Mouse (Mus musculus) neural tube, embryonic 15.5 days (tissue): ENCODE measurements around the gene Adam12. TPM values are rescaled to one million over a fixed set of nuclear protein-coding genes. Genes with fewer than 3 reads are reported as not detected.

Experiments used
- ATAC-seq: fragments of 200-750 bp; cut with Nextera tagmentation; 2 replicates; pipeline ENCODE4 v1.8.0; 2017; ENCODE audit warnings: mild to moderate bottlenecking, moderate TSS enrichment, moderate library complexity; ENCODE audit not compliant: low FRiP score
- H3K27ac ChIP-seq: fragments of 300-500 bp; sonication (generic); replicated peaks from 2 replicates; pipeline ENCODE4 v1.5.1; 2015; ENCODE audit warnings: mild to moderate bottlenecking, inconsistent platforms
- H3K27me3 ChIP-seq: fragments of 300-500 bp; sonication (generic); replicated peaks from 2 replicates; pipeline ENCODE4 v1.6.1; 2015; ENCODE audit warnings: inconsistent platforms
- H3K36me3 ChIP-seq: fragments of 300-500 bp; sonication (generic); 2 replicates; pipeline ENCODE4 v1.6.1; 2015; ENCODE audit warnings: inconsistent platforms
- H3K4me1 ChIP-seq: fragments of 300-500 bp; sonication (generic); 2 replicates; pipeline ENCODE4 v1.6.1; 2015; ENCODE audit warnings: inconsistent platforms
- H3K4me2 ChIP-seq: fragments of 300-500 bp; sonication (generic); 2 replicates; pipeline ENCODE4 v1.6.1; 2015; ENCODE audit warnings: inconsistent platforms, mild to moderate bottlenecking, moderate library complexity
- H3K4me3 ChIP-seq: fragments of 300-500 bp; sonication (generic); replicated peaks from 2 replicates; pipeline ENCODE4 v1.5.1; 2015; ENCODE audit warnings: mild to moderate bottlenecking, inconsistent platforms
- H3K9ac ChIP-seq: fragments of 300-500 bp; sonication (generic); replicated peaks from 2 replicates; pipeline ENCODE4 v1.6.1; 2015; ENCODE audit warnings: mild to moderate bottlenecking, inconsistent platforms
- H3K9me3 ChIP-seq: fragments of 300-500 bp; sonication (generic); replicated peaks from 2 replicates; pipeline ENCODE4 v1.6.1; 2016; ENCODE audit warnings: inconsistent platforms
- WGBS: fragments of 180-500 bp; shearing (Covaris S2); methylation state at CpG from one replicate; pipeline ENCODE4 v1.1.7; 2015; ENCODE audit warnings: mixed read lengths; 5-methylcytosine and 5-hydroxymethylcytosine counted together
- microRNA-seq: library from miRNA; unstranded; fragments of <30 nt; microRNA quantifications from one replicate; pipeline ENCODE4, GENCODE M21; 2017
- polyA plus RNA-seq: library from polyadenylated mRNA; unstranded; fragments of >200 nt; fragmentation: Nextera tagmentation; extraction: Ambion mirVana; gene quantifications from 2 replicates; pipeline ENCODE4 v1.2.1, GENCODE M21; 2015

Gene Adam12
- polyA plus RNA-seq, 1 experiment from 2014 or later: 3.7 TPM

DNA sequence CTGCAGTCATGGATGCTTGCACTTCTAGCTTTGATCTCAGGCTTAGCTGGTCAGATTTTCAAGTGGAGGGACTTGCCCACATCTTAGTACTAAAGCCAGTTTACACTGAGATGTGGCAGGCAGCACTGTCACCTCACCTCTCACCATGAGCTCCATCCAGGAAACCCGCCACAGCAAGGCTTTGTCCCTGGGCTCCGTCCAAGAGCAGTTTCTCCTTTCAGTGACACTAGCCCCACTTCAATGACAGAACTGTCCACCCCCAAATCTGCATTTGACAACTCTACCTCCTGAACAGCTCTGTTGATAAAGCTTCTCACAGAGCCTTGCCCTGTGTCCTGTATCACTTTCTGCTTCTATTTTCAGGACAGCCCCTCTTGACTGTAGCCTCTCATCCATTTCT is 383.8 kb downstream of the Adam12 start:
- no peak overlapping the region for H3K9ac ChIP-seq
- WGBS: 81% methylated on average over 2 of the region's 2 CpGs
- no peak overlapping the region for H3K4me2 ChIP-seq
- H3K36me3 ChIP-seq: no peaks in the 10 kb centered on the region
- H3K27ac ChIP-seq: no peak overlapping the region
- ATAC-seq: no peak
- H3K4me3 ChIP-seq: no peak overlapping the region
- H3K27me3 ChIP-seq: no peaks in the 10 kb centered on the region
- no peaks in the 10 kb centered on the region for H3K9me3 ChIP-seq
- no peaks in the 10 kb centered on the region for H3K4me1 ChIP-seq

DNA sequence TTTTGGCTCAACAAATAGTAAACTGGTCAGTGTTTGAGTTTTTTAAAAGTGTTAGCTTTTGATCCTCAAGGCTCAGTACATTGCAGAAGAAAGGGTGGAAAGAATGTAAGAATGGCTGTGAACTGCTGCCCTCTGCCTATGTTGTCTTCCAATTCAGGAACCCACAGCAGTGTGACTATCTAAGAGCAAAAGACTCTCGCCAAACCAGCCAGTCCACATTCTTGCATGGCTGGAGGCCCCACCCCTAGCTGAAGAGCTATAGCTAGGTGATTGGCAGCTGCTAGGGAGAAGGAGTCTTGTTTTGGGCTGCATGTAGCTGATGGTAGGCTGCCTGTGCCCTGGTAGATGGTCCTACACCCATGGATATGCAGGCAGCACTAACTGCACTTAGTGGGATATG is 384.8 kb downstream of the Adam12 start:
- Histone ChIP-seq H3K4me2 (no peak overlapping the region), H3K36me3 (no peaks in the 10 kb centered on the region), H3K9ac (no peak overlapping the region), H3K4me3 (no peak overlapping the region), H3K27ac (no peak overlapping the region), H3K27me3 (no peaks in the 10 kb centered on the region), H3K4me1 (no peaks in the 10 kb centered on the region), H3K9me3 (no peaks in the 10 kb centered on the region)
- ATAC-seq: no peak
- WGBS: 41% methylated on average over 1 of the region's 1 CpGs

DNA sequence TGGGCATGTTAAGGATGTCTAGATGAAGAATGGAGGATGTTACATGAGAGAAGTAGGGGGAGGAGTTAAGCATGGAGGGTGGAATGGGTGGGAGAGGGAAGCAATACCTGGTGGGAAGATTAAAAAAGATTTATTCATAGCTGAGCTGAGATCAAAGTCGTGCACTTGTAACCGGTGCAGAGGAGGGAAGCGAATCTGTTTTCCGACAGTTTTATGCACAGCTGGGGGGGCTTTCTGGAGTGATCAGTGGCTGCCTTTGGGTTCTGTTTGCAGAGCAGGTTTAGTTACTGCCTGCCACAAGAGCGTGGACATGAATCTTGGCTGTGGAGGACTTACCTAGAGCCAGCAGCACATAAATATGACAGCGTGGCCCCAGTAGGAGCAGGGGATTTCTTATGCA is 389.9 kb downstream of the Adam12 start:
- H3K4me1 ChIP-seq: no peaks in the 10 kb centered on the region
- no peak for ATAC-seq
- H3K9me3 ChIP-seq: no peaks in the 10 kb centered on the region
- H3K4me3 ChIP-seq: no peak overlapping the region
- WGBS: 71% methylated on average over 6 of the region's 6 CpGs
- H3K36me3 ChIP-seq: no peaks in the 10 kb centered on the region
- no peak overlapping the region for H3K27ac ChIP-seq
- H3K27me3 ChIP-seq: no peaks in the 10 kb centered on the region
- H3K9ac ChIP-seq: no peak overlapping the region
- H3K4me2 ChIP-seq: no peak overlapping the region

DNA sequence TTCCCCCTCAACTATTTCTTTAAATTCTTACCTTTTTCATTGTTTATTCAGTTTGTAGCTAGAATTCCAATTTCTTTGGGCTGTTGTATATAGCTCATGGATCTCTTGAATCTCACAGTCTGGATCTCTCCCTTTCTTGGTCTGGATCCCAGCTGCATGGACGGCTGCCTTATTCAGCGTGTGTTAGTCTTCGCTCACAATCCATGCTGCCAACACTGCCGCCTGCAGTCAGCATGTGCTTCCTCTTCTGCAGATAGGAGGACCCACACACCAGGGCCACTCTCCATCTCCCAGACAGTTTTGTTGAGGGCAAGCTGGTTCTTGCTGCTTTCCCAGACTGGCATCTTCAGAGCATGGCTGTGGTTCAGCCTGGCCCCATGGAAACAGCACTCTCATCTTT is 392.4 kb downstream of the Adam12 start:
- H3K4me1 ChIP-seq: no peaks in the 10 kb centered on the region
- H3K4me2 ChIP-seq: no peak overlapping the region
- ATAC-seq: no peak
- no peaks in the 10 kb centered on the region for H3K9me3 ChIP-seq
- H3K9ac ChIP-seq: no peak overlapping the region
- no peaks in the 10 kb centered on the region for H3K36me3 ChIP-seq
- H3K27me3 ChIP-seq: no peaks in the 10 kb centered on the region
- no peak overlapping the region for H3K4me3 ChIP-seq
- H3K27ac ChIP-seq: no peak overlapping the region
- WGBS: 84% methylated on average over 4 of the region's 4 CpGs

Small RNAs within 50 kb of the gene (microRNA-seq; reads per million reads assigned to microRNA genes)
- not detected for gene Gm23631

Other genes with a start within 250 kb of the Adam12 start
- 0.19 and 0.35 TPM in 2 replicates for gene D7Ertd443e, start 153.5 kb upstream of the Adam12 start, polyA plus RNA-seq